Mouse (Mus musculus) small intestine, adult 2 months (tissue): ENCODE results near the gene Gm20388.

ENCODE experiments used
- CTCF ChIP-seq: fragments of 200-500 bp; IDR thresholded peaks from 2 replicates; pipeline ENCODE4 v1.5.1; 2012; ENCODE audit warnings: low read depth, mild to moderate bottlenecking, control low read depth, inconsistent platforms, low read length, moderate library complexity, mixed read lengths; ENCODE audit not compliant: insufficient replicate concordance, insufficient read length; ENCODE audit errors: extremely low read depth
- POLR2A ChIP-seq: fragments of 200-500 bp; IDR thresholded peaks from 2 replicates; pipeline ENCODE4 v1.6.1; 2012; ENCODE audit warnings: low read depth, mild to moderate bottlenecking, control low read depth, inconsistent platforms, low read length, moderate library complexity

DNA sequence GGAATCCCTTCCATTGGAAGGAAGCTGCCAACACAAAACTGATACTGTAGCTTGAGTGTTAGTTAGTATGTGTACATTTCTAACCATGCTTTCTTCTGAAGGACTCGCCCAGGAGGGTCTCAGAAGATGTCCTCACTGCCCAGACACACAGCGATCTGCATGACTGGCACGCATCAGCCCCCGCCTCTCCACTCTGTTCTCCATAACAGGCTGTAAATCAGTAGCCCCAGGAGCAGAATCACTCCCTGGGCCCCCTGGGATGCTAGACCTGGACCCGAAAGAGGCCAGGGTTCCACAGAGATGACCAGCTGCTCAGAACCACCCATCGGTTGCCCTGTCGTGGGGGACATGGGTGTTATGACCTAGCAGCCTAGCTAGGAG, 3881.2 kb downstream of the Gm20388 start:
- no peak for TF ChIP-seq CTCF
- TF ChIP-seq POLR2A = no peak
